Comparison of ENCODE assay signal across 22 mouse cellular contexts in the genomic region with DNA sequence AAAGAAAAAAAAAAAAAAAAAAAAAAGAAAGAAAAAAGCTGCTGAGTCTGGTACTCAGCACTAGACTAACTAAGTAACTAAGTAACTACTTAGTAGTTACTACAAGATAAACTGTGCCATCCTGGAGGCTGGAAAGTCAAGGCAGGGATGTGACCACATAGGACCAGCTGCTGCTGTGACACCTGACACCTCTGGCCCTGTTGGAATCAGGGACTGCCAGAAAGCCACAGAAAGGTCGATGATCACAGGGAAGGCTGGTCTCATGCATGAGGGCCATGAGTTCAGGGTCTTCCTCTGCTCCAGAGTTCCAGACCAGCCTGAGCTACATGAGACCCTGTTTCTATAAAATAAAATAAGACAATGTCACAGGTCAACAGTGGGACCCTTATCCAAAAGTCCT. TPM values are rescaled to one million over a fixed set of nuclear protein-coding genes. Genes with fewer than 3 reads are reported as not detected.
A peak's percentile ranks its signal among the peaks of the same experiment; 100 is the strongest.
DNase-seq lines count a peak whose midpoint lies in the region; TF ChIP-seq lines count a peak whose summit lies in the region.
"Had no signal": no experiment of that assay in that cellular context is flagged by ENCODE, and none has a peak within 500 bp of the region (broad histone marks: within the 10 kb centered on the region; RNA-seq: fewer than 3 reads in every experiment).

No protein-coding gene starts in this region.

- no peak overlapping the region for H3K27ac ChIP-seq in CH12.LX (ENCODE audit: insufficient read depth, low read depth)
- no peak overlapping the region for H3K27ac ChIP-seq in embryonic fibroblast, embryonic 13.5 days (ENCODE audit: insufficient read depth, low read length)
- H3K27ac ChIP-seq: embryonic facial prominence, embryonic 12.5 days; forebrain, embryonic 10.5 days; forebrain, embryonic 12.5 days had no signal

- H3K27me3 ChIP-seq in C2C12 (ENCODE audit: control insufficient read depth, insufficient read depth, insufficient read length) (no peaks in the 10 kb centered on the region), CH12.LX (replicated peaks) (peaks cover 41% of the 10 kb centered on the region)
- H3K27me3 ChIP-seq: embryonic facial prominence, embryonic 12.5 days had no signal

- peak; percentile 14 for DNase-seq in gastrocnemius, postnatal 25 days
- DNase-seq in gastrocnemius, postnatal 36 days, result no peak
- DNase-seq in CH12.LX (ENCODE audit: extremely low read depth), result no peak
- no peak for DNase-seq in layer of hippocampus, adult 9-10 months (ENCODE audit: low spot score)
- DNase-seq in lung, postnatal 4 days, result no peak
- no peak for DNase-seq in left cerebral cortex, postnatal 10 days (ENCODE audit: extremely low spot score in 1 of 2, low spot score in 2 of 2)
- DNase-seq: adrenal gland, adult 2 months; adrenal gland, postnatal 10 days; adrenal gland, postnatal 25 days; cerebellum, adult 11 months; cerebellum, adult 18-20 months; cerebellum, adult 8-10 months; cerebellum, adult 9-11 months; cerebellum, postnatal 14 days; cerebellum, postnatal 36 days; embryo, embryonic 11 days had no signal

- H3K4me3 ChIP-seq in C2C12 (ENCODE audit: insufficient read depth, poor library complexity, severe bottlenecking), result no peak overlapping the region
- no peak overlapping the region for H3K4me3 ChIP-seq in CH12.LX (replicated peaks in 1 of 3; ENCODE audit: low read depth in 2 of 3, low read length in 2 of 3, poor library complexity in 1 of 3)
- H3K4me3 ChIP-seq in embryonic fibroblast, embryonic 13.5 days (ENCODE audit: insufficient read depth, low read length), result no peak overlapping the region
- H3K4me3 ChIP-seq: embryonic facial prominence, embryonic 12.5 days; erythroblast, embryonic 14.5 days; forebrain, embryonic 10.5 days; forebrain, embryonic 12.5 days had no signal

- H3K79me2 ChIP-seq in C2C12 (ENCODE audit: control insufficient read depth, insufficient read depth), result peaks cover 33% of the 10 kb centered on the region
- peaks cover 14% of the 10 kb centered on the region; the same call in 1 of the 2 replicates for H3K79me2 ChIP-seq in CH12.LX (replicated peaks; ENCODE audit: control insufficient read depth, extremely low read depth, insufficient read depth, poor library complexity, severe bottlenecking)

- peaks cover 5% of the 10 kb centered on the region for H3K9me3 ChIP-seq in CH12.LX (replicated peaks; ENCODE audit: low read length)
- H3K9me3 ChIP-seq: embryonic facial prominence, embryonic 12.5 days; forebrain, embryonic 12.5 days had no signal

- dilution Hi-C loops in CH12.LX (cut with MboI; ENCODE audit: extremely low pct_ligation_motif_present, extremely low pct_unique_long_range_greater_than_20kb, low sequenced_read_pairs), result no loop called here

- H3K4me1 ChIP-seq in CH12.LX (ENCODE audit: control insufficient read depth in 1 of 2, insufficient read depth in 2 of 2), result peaks cover 8 to 31% of the 10 kb centered on the region in 2 experiments; a peak in 3 of 4 replicates
- no peaks in the 10 kb centered on the region for H3K4me1 ChIP-seq in embryonic fibroblast, embryonic 13.5 days (ENCODE audit: control insufficient read depth, insufficient read depth, low read length)

- no peak for TF ChIP-seq EP300 in CH12.LX (IDR thresholded peaks at IDR 0.05; ENCODE audit: low read length)

- H3K36me3 ChIP-seq in C2C12 (ENCODE audit: control insufficient read depth, insufficient read depth) (peaks cover 15% of the 10 kb centered on the region), CH12.LX (replicated peaks in 1 of 2; ENCODE audit: control insufficient read depth in 1 of 2, insufficient read depth in 1 of 2, low read length in 1 of 2) (peaks cover 0 to 2% of the 10 kb centered on the region in 2 experiments)

- TF ChIP-seq CTCF in C2C12 (IDR thresholded peaks at IDR 0.05; ENCODE audit: control insufficient read depth, insufficient read depth, insufficient read length) (no peak), CH12.LX (conservative IDR thresholded peaks at IDR 0.05 in 1 of 2, IDR thresholded peaks at IDR 0.05 in 1 of 2; ENCODE audit: low read depth in 2 of 2, low read length in 2 of 2) (no peak)
- TF ChIP-seq CTCF in embryonic fibroblast, embryonic 13.5 days (IDR thresholded peaks at IDR 0.05; ENCODE audit: borderline replicate concordance, insufficient read depth, low read length), result no peak

- no peak for TF ChIP-seq RAD21 in CH12.LX (IDR thresholded peaks at IDR 0.05; ENCODE audit: low read depth, low read length)

- in situ Hi-C loops in CH12.LX (cut with MboI; ENCODE audit: low pct_ligation_motif_present, low pct_unique_long_range_greater_than_20kb, low sequenced_read_pairs), result no loop called here

- peaks cover 22% of the 10 kb centered on the region for H3K79me3 ChIP-seq in C2C12 (ENCODE audit: low read depth)

- H3ac ChIP-seq in C2C12 (ENCODE audit: control insufficient read depth, insufficient read length, low read depth), result no peak overlapping the region

- intact Hi-C loops in gastrocnemius, postnatal 36 days (cut with DNase I), result no loop called here
- intact Hi-C loops in left cerebral cortex, postnatal 10 days (cut with DNase I), result loop anchor here (10.0 kb wide), 1 partner anchor 47 kb away; the partner anchor contains the start of genes BC025920 and Tle6

- H3K4me2 ChIP-seq in CH12.LX (ENCODE audit: insufficient read depth, low read depth, poor library complexity, severe bottlenecking), result no peak overlapping the region
- H3K4me2 ChIP-seq: embryonic facial prominence, embryonic 12.5 days; forebrain, embryonic 12.5 days had no signal

- H3K9ac ChIP-seq in CH12.LX (ENCODE audit: insufficient read depth, low read depth), result no peak overlapping the region
- H3K9ac ChIP-seq: embryonic facial prominence, embryonic 12.5 days; forebrain, embryonic 12.5 days had no signal

- TF ChIP-seq POLR2A in CH12.LX (IDR thresholded peaks at IDR 0.05; ENCODE audit: low read depth, low read length), result no peak
- TF ChIP-seq POLR2A in embryonic fibroblast, embryonic 13.5 days (IDR thresholded peaks at IDR 0.05; ENCODE audit: low read depth, low read length), result 0 out of 2 replicates have a peak, but pooled peaks have one; percentile 17

TF ChIP-seq in C2C12, 6 proteins besides CTCF, POLR2A, EP300 and RAD21:
- TF ChIP-seq MYOD1 (IDR thresholded peaks at IDR 0.05; ENCODE audit: control insufficient read depth, insufficient read length, low read depth), result peak; percentile 17
- TF ChIP-seq CEBPB (IDR thresholded peaks at IDR 0.05; ENCODE audit: low read depth), result no peak
TF ChIP-seq in C2C12: peak in this region for 1.

TF ChIP-seq in CH12.LX, 34 proteins besides CTCF, POLR2A, EP300 and RAD21:
- TF ChIP-seq ZNF384 (IDR thresholded peaks at IDR 0.05; ENCODE audit: low read depth, low read length) (0 out of 2 replicates have a peak, but pooled peaks have one; percentile 4), MEF2A (IDR thresholded peaks at IDR 0.05; ENCODE audit: borderline replicate concordance, low read depth, low read length) (no peak)

RNA-seq across cellular contexts. Expression of gene Aes, which starts 1.8 kb away (rescaled TPM):
- 100 to 1,000 TPM; 845 to 891 TPM for total RNA-seq in gastrocnemius, postnatal 25 days (2021)
- total RNA-seq in gastrocnemius, postnatal 36 days (2021), result 100 to 1,000 TPM; 847 to 848 TPM
- polyA plus RNA-seq in C2C12 (2012; fragmentation: generic; extraction: Trizol), result 532 TPM
- 93.5 and 114 TPM in 2 replicates for total RNA-seq in CH12.LX (2012; rRNA removed)
- 7.3 and 11.5 TPM in 2 replicates for total RNA-seq in CH12.LX (2014; rRNA removed)
- 23.4 and 25.1 TPM in 2 replicates for polyA plus RNA-seq in CH12.LX (2012; ENCODE audit: insufficient read length, low read depth)
- polyA plus RNA-seq in embryonic fibroblast, embryonic 13.5 days (2011; ENCODE audit: insufficient read length, low read depth, missing spikeins), result 354 and 424 TPM in 2 replicates
- total RNA-seq in left cerebral cortex, postnatal 10 days (2021), result 100 to 1,000 TPM; 542 to 558 TPM

RNA-seq across cellular contexts. Expression of gene Gna11, which starts 12.5 kb away (rescaled TPM):
- total RNA-seq in gastrocnemius, postnatal 25 days (2021), result 10 to 100 TPM; 24.8 to 25.9 TPM
- 10 to 100 TPM; 23.6 TPM for total RNA-seq in gastrocnemius, postnatal 36 days (2021)
- 77.6 TPM for polyA plus RNA-seq in C2C12 (2012; fragmentation: generic; extraction: Trizol)
- total RNA-seq in CH12.LX (2012; rRNA removed), result 7.2 and 9.0 TPM in 2 replicates
- total RNA-seq in CH12.LX (2014; rRNA removed), result 4.1 and 4.3 TPM in 2 replicates
- polyA plus RNA-seq in CH12.LX (2012; ENCODE audit: insufficient read length, low read depth), result 6.9 and 8.7 TPM in 2 replicates
- 64.4 and 66.3 TPM in 2 replicates for polyA plus RNA-seq in embryonic fibroblast, embryonic 13.5 days (2011; ENCODE audit: insufficient read length, low read depth, missing spikeins)
- 100 to 1,000 TPM; 111 to 118 TPM for total RNA-seq in left cerebral cortex, postnatal 10 days (2021)

RNA-seq across cellular contexts. Expression of gene Tle2, which starts 16.9 kb away (rescaled TPM):
- 1 to 10 TPM; 5.3 to 6.2 TPM for total RNA-seq in gastrocnemius, postnatal 25 days (2021)
- 1 to 10 TPM; 4.4 to 4.7 TPM for total RNA-seq in gastrocnemius, postnatal 36 days (2021)
- polyA plus RNA-seq in C2C12 (2012; fragmentation: generic; extraction: Trizol), result 7.1 TPM
- 0.30 TPM in 1 of 2 replicates, not detected in the other for total RNA-seq in CH12.LX (2012; rRNA removed)
- total RNA-seq in CH12.LX (2014; rRNA removed), result not detected in 2 replicates
- 0.29 TPM in 1 of 2 replicates, not detected in the other for polyA plus RNA-seq in CH12.LX (2012; ENCODE audit: insufficient read length, low read depth)
- 22.4 and 25.7 TPM in 2 replicates for polyA plus RNA-seq in embryonic fibroblast, embryonic 13.5 days (2011; ENCODE audit: insufficient read length, low read depth, missing spikeins)
- 10 to 100 TPM; 20.9 to 22.4 TPM for total RNA-seq in left cerebral cortex, postnatal 10 days (2021)

RNA-seq across cellular contexts. Expression of gene Gna15, which starts 33.5 kb away (rescaled TPM):
- total RNA-seq in gastrocnemius, postnatal 25 days (2021), result under 1 TPM; 0.36 to 0.62 TPM
- total RNA-seq in gastrocnemius, postnatal 36 days (2021), result under 1 TPM in 1 of 2 experiments, not detected in 1; 0.20 TPM
- polyA plus RNA-seq in C2C12 (2012; fragmentation: generic; extraction: Trizol), result 0.16 TPM
- 9.9 and 10.0 TPM in 2 replicates for total RNA-seq in CH12.LX (2012; rRNA removed)
- total RNA-seq in CH12.LX (2014; rRNA removed), result 5.2 and 5.5 TPM in 2 replicates
- polyA plus RNA-seq in CH12.LX (2012; ENCODE audit: insufficient read length, low read depth), result 4.9 and 5.2 TPM in 2 replicates
- polyA plus RNA-seq in embryonic fibroblast, embryonic 13.5 days (2011; ENCODE audit: insufficient read length, low read depth, missing spikeins), result 0.83 TPM in 1 of 2 replicates, not detected in the other
- 1 to 10 TPM; 2.3 to 2.9 TPM for total RNA-seq in left cerebral cortex, postnatal 10 days (2021)

RNA-seq across cellular contexts. Expression of gene Tle6, which starts 43.4 kb away (rescaled TPM):
- total RNA-seq in gastrocnemius, postnatal 25 days (2021), result 1 to 10 TPM; 3.9 to 6.8 TPM
- 1 to 10 TPM; 4.2 to 4.9 TPM for total RNA-seq in gastrocnemius, postnatal 36 days (2021)
- polyA plus RNA-seq in C2C12 (2012; fragmentation: generic; extraction: Trizol), result 8.6 TPM
- 1.2 and 1.3 TPM in 2 replicates for total RNA-seq in CH12.LX (2012; rRNA removed)
- total RNA-seq in CH12.LX (2014; rRNA removed), result 0.30 and 1.2 TPM in 2 replicates
- polyA plus RNA-seq in CH12.LX (2012; ENCODE audit: insufficient read length, low read depth), result 0.39 and 0.63 TPM in 2 replicates
- 16.5 and 26.4 TPM in 2 replicates for polyA plus RNA-seq in embryonic fibroblast, embryonic 13.5 days (2011; ENCODE audit: insufficient read length, low read depth, missing spikeins)
- total RNA-seq in left cerebral cortex, postnatal 10 days (2021), result 1 to 10 TPM in 1 of 2 experiments, under 1 TPM in 1; 0.93 to 3.0 TPM

Comparison
In these comparisons a context has a peak if more than half of its experiments do, and no peak if none do; other contexts are left out.
1. RNA of gene Aes, which starts 1.8 kb away (total RNA-seq): 845 to 891 TPM in gastrocnemius, postnatal 25 days, 847 to 848 TPM in gastrocnemius, postnatal 36 days and 542 to 558 TPM in left cerebral cortex, postnatal 10 days; 7.3 to 114 TPM in CH12.LX; every median in the first group is over 4 times any median in the second.
2. RNA of gene Gna11, which starts 12.5 kb away (total RNA-seq): 111 to 118 TPM in left cerebral cortex, postnatal 10 days; 24.8 to 25.9 TPM in gastrocnemius, postnatal 25 days, 23.6 TPM in gastrocnemius, postnatal 36 days and 4.1 to 9.0 TPM in CH12.LX; every median in the first group is over 4 times any median in the second.
3. RNA of gene Tle2, which starts 16.9 kb away (total RNA-seq): 20.9 to 22.4 TPM in left cerebral cortex, postnatal 10 days, 5.3 to 6.2 TPM in gastrocnemius, postnatal 25 days and 4.4 to 4.7 TPM in gastrocnemius, postnatal 36 days; 0.30 TPM in CH12.LX; every median in the first group is over 4 times any median in the second.